Mouse (Mus musculus) kidney, embryonic 15.5 days (tissue): ENCODE measurements around the gene Hoxc6. TPM values are rescaled to one million over a fixed set of nuclear protein-coding genes. Genes with fewer than 3 reads are reported as not detected.

ENCODE experiments used
- ATAC-seq: fragments of 200-750 bp; cut with Nextera tagmentation; replicated peaks from 2 replicates; pipeline ENCODE4 v1.8.0; 2017; ENCODE audit warnings: moderate TSS enrichment; ENCODE audit not compliant: low FRiP score
- H3K27ac ChIP-seq: fragments of 300-500 bp; sonication (generic); 2 replicates; pipeline ENCODE4 v1.5.1; 2015; ENCODE audit warnings: mild to moderate bottlenecking, inconsistent platforms
- H3K27me3 ChIP-seq: fragments of 300-500 bp; sonication (generic); 2 replicates; pipeline ENCODE4 v1.6.1; 2015; ENCODE audit warnings: inconsistent platforms
- H3K36me3 ChIP-seq: fragments of 300-500 bp; sonication (generic); 2 replicates; pipeline ENCODE4 v1.6.1; 2015; ENCODE audit warnings: inconsistent platforms
- H3K4me1 ChIP-seq: fragments of 300-500 bp; sonication (generic); 2 replicates; pipeline ENCODE4 v1.6.1; 2015; ENCODE audit warnings: inconsistent platforms
- H3K4me2 ChIP-seq: fragments of 300-500 bp; sonication (generic); 2 replicates; pipeline ENCODE4 v1.6.1; 2015; ENCODE audit warnings: moderate library complexity, mild to moderate bottlenecking, inconsistent platforms
- H3K4me3 ChIP-seq: fragments of 300-500 bp; sonication (generic); replicated peaks from 2 replicates; pipeline ENCODE4 v1.5.1; 2015; ENCODE audit warnings: mild to moderate bottlenecking, inconsistent platforms
- H3K9ac ChIP-seq: fragments of 300-500 bp; sonication (generic); 2 replicates; pipeline ENCODE4 v1.6.1; 2015; ENCODE audit warnings: mild to moderate bottlenecking, inconsistent platforms
- H3K9me3 ChIP-seq: fragments of 300-500 bp; sonication (generic); replicated peaks from 2 replicates; pipeline ENCODE4 v1.6.1; 2016; ENCODE audit warnings: inconsistent platforms
- WGBS: fragments of 180-500 bp; shearing (Covaris S2); methylation state at CpG from one replicate; pipeline ENCODE4 v1.1.7; 2015; ENCODE audit warnings: mixed read lengths; 5-methylcytosine and 5-hydroxymethylcytosine counted together
- polyA plus RNA-seq: library from polyadenylated mRNA; unstranded; fragments of >200 nt; fragmentation: Nextera tagmentation; extraction: Ambion mirVana; gene quantifications from 2 replicates; pipeline ENCODE4 v1.2.1, GENCODE M21; 2015

Hoxc6 gene
- polyA plus RNA-seq, 1 experiment from 2014 or later, result 10.9 TPM

GRCm38 (mm10) chr15:102972254-102972653 is 25.8 kb upstream of the Hoxc6 start:
- ATAC-seq, result no peak
- Histone ChIP-seq H3K4me3 (peak overlapping the region; percentile 65), H3K9ac (peak overlapping the region; percentile 50), H3K36me3 (no peaks in the 10 kb centered on the region), H3K4me2 (peak overlapping the region; percentile 77), H3K27me3 (peaks cover 74% of the 10 kb centered on the region), H3K27ac (peak overlapping the region; percentile 86), H3K4me1 (peaks cover 68% of the 10 kb centered on the region), H3K9me3 (no peaks in the 10 kb centered on the region)
- WGBS, result 2% methylated on average over 21 of the region's 21 CpGs

GRCm38 (mm10) chr15:102972753-102973152 is 25.3 kb upstream of the Hoxc6 start:
- Histone ChIP-seq H3K4me2 (peak overlapping the region; percentile 77), H3K9ac (peak overlapping the region; percentile 50), H3K27me3 (peaks cover 73% of the 10 kb centered on the region), H3K36me3 (no peaks in the 10 kb centered on the region), H3K4me3 (peak overlapping the region; percentile 65), H3K9me3 (no peaks in the 10 kb centered on the region), H3K27ac (peak overlapping the region; percentile 86), H3K4me1 (peaks cover 72% of the 10 kb centered on the region)
- ATAC-seq, result no peak
- 3% methylated on average over 6 of the region's 6 CpGs for WGBS

- H3K27ac ChIP-seq, result peak overlapping the region; percentile 96
- ATAC-seq, result no peak
- peak overlapping the region; percentile 77 for H3K4me2 ChIP-seq
- peak overlapping the region; percentile 65 for H3K4me3 ChIP-seq
- H3K27me3 ChIP-seq, result peaks cover 81% of the 10 kb centered on the region
- 11% methylated on average over 7 of the region's 7 CpGs for WGBS
- no peaks in the 10 kb centered on the region for H3K9me3 ChIP-seq
- peak overlapping the region; percentile 75 for H3K9ac ChIP-seq
- H3K36me3 ChIP-seq, result no peaks in the 10 kb centered on the region
- peaks cover 84% of the 10 kb centered on the region for H3K4me1 ChIP-seq
These were observed 23.0 kb upstream of the Hoxc6 start for GRCm38 (mm10) chr15:102975034-102975433.

GRCm38 (mm10) chr15:102975688-102976111 is 22.4 kb upstream of the Hoxc6 start:
- Histone ChIP-seq H3K9me3 (no peaks in the 10 kb centered on the region), H3K4me1 (peaks cover 83% of the 10 kb centered on the region), H3K9ac (peak overlapping the region; percentile 75), H3K27ac (peak overlapping the region; percentile 96), H3K36me3 (no peaks in the 10 kb centered on the region), H3K4me3 (peak overlapping the region; percentile 65), H3K27me3 (peaks cover 85% of the 10 kb centered on the region), H3K4me2 (peak overlapping the region; percentile 77)
- under 1% methylated on average over 21 of the region's 21 CpGs for WGBS
- no peak for ATAC-seq

GRCm38 (mm10) chr15:102976171-102976570 is 21.9 kb upstream of the Hoxc6 start, which contains the start of gene Hoxc9:
TSS of gene Hoxc9 (plus strand) at chr15:102976439.
- Histone ChIP-seq H3K4me2 (peak within 1 kb of the TSS; percentile 77), H3K27ac (peak within 1 kb of the TSS; percentile 96), H3K9me3 (no peaks in the 10 kb centered on the region), H3K4me1 (peaks cover 82% of the 10 kb centered on the region), H3K27me3 (peaks cover 80% of the 10 kb centered on the region), H3K9ac (peak within 1 kb of the TSS; percentile 75), H3K36me3 (no peaks in the 10 kb centered on the region), H3K4me3 (peak within 1 kb of the TSS; percentile 65)
- ATAC-seq, result no peak
- under 1% methylated on average over 16 of the region's 20 CpGs for WGBS

GRCm38 (mm10) chr15:102976631-102977422 is 21.2 kb upstream of the Hoxc6 start:
- Histone ChIP-seq H3K4me2 (peak overlapping the region; percentile 77), H3K27me3 (peaks cover 75% of the 10 kb centered on the region), H3K9me3 (no peaks in the 10 kb centered on the region), H3K9ac (peak overlapping the region; percentile 75), H3K27ac (peak overlapping the region; percentile 96), H3K4me3 (peak overlapping the region; percentile 65), H3K4me1 (peaks cover 75% of the 10 kb centered on the region), H3K36me3 (no peaks in the 10 kb centered on the region)
- ATAC-seq, result 0 out of 2 replicates have a peak, but pooled peaks have one; percentile 3
- under 1% methylated on average over 37 of the region's 37 CpGs for WGBS

- H3K4me3 ChIP-seq, result peak overlapping the region; percentile 65
These were observed 20.6 kb upstream of the Hoxc6 start for GRCm38 (mm10) chr15:102977423-102977974.

GRCm38 (mm10) chr15:102978615-102979515 is 19.2 kb upstream of the Hoxc6 start:
- ATAC-seq, result no peak
- Histone ChIP-seq H3K4me1 (peaks cover 70% of the 10 kb centered on the region), H3K9ac (peak overlapping the region; percentile 75), H3K27me3 (peaks cover 73% of the 10 kb centered on the region), H3K27ac (peak overlapping the region; percentile 96), H3K4me2 (peak overlapping the region; percentile 77), H3K36me3 (no peaks in the 10 kb centered on the region), H3K4me3 (peak overlapping the region; percentile 65), H3K9me3 (no peaks in the 10 kb centered on the region)
- WGBS, result 5% methylated on average over 13 of the region's 13 CpGs

More at GRCm38 (mm10) chr15:102977423-102977974, 20.6 kb upstream of the Hoxc6 start:
- WGBS, result 2% methylated on average over 15 of the region's 16 CpGs
- H3K27ac ChIP-seq, result peak overlapping the region; percentile 96
- H3K4me1 ChIP-seq, result peaks cover 68% of the 10 kb centered on the region
- H3K9ac ChIP-seq, result peak overlapping the region; percentile 75
- ATAC-seq, result 0 out of 2 replicates have a peak, but pooled peaks have one; percentile 1
- peaks cover 74% of the 10 kb centered on the region for H3K27me3 ChIP-seq
- H3K36me3 ChIP-seq, result no peaks in the 10 kb centered on the region
- no peaks in the 10 kb centered on the region for H3K9me3 ChIP-seq
- H3K4me2 ChIP-seq, result peak overlapping the region; percentile 77

- Histone ChIP-seq H3K27ac (peak overlapping the region; percentile 96), H3K9ac (peak overlapping the region; percentile 75), H3K27me3 (peaks cover 71% of the 10 kb centered on the region), H3K36me3 (0 out of 2 replicates have a peak, but pooled peaks cover 3% of the 10 kb centered on the region), H3K4me2 (peak overlapping the region; percentile 77), H3K4me1 (peaks cover 72% of the 10 kb centered on the region), H3K4me3 (peak overlapping the region; percentile 65), H3K9me3 (no peaks in the 10 kb centered on the region)
- ATAC-seq, result no peak
- WGBS, result 10% methylated on average over 1 of the region's 1 CpGs
These were observed 18.1 kb upstream of the Hoxc6 start for GRCm38 (mm10) chr15:102979936-102980335.

GRCm38 (mm10) chr15:102980352-102980751 is 17.7 kb upstream of the Hoxc6 start:
- Histone ChIP-seq H3K4me1 (peaks cover 72% of the 10 kb centered on the region), H3K27me3 (peaks cover 71% of the 10 kb centered on the region), H3K4me3 (peak overlapping the region; percentile 65), H3K9me3 (no peaks in the 10 kb centered on the region), H3K27ac (peak overlapping the region; percentile 96), H3K9ac (peak overlapping the region; percentile 75), H3K4me2 (peak overlapping the region; percentile 77), H3K36me3 (0 out of 2 replicates have a peak, but pooled peaks cover 3% of the 10 kb centered on the region)
- WGBS, result 6% methylated on average over 11 of the region's 11 CpGs
- no peak for ATAC-seq

GRCm38 (mm10) chr15:102980912-102981311 is 17.1 kb upstream of the Hoxc6 start:
- H3K27ac ChIP-seq, result peak overlapping the region; percentile 96
- 1% methylated on average over 14 of the region's 14 CpGs for WGBS
- H3K9me3 ChIP-seq, result no peaks in the 10 kb centered on the region
- no peak for ATAC-seq
- H3K4me3 ChIP-seq, result peak overlapping the region; percentile 65
- 0 out of 2 replicates have a peak, but pooled peaks cover 3% of the 10 kb centered on the region for H3K36me3 ChIP-seq
- H3K27me3 ChIP-seq, result peaks cover 71% of the 10 kb centered on the region
- peak overlapping the region; percentile 75 for H3K9ac ChIP-seq
- H3K4me2 ChIP-seq, result peak overlapping the region; percentile 77
- peaks cover 73% of the 10 kb centered on the region for H3K4me1 ChIP-seq
